Mouse (Mus musculus) mammary gland, adult 2 months (tissue): ENCODE results near the gene Pan2. TPM values are rescaled to one million over a fixed set of nuclear protein-coding genes. Genes with fewer than 3 reads are reported as not detected.

Source experiments
- polyA plus RNA-seq: library from polyadenylated mRNA; depleted of rRNA; stranded (reverse); fragments of >200 nt; gene quantifications from 2 replicates; pipeline ENCODE4 v1.2.3, GENCODE M21; 2012; ENCODE audit warnings: low replicate concordance; rRNA removed

Gene Pan2
- polyA plus RNA-seq = 23.6 and 33.0 TPM in 2 replicates

GRCm38 (mm10) chr10:128303126-128304021, at the start of gene Pan2:
Gene Pan2, plus strand, starts transcription at chr10:128303335.

GRCm38 (mm10) chr10:128253677-128254255, 49.4 kb upstream of the Pan2 start, which contains the start of gene Apon:
Gene Apon, plus strand, starts transcription at chr10:128254096.

GRCm38 (mm10) chr10:128268371-128268770, 34.8 kb upstream of the Pan2 start, which contains the start of gene Apof:
Gene Apof, plus strand, starts transcription at chr10:128268671.

GRCm38 (mm10) chr10:128270287-128270841, 32.8 kb upstream of the Pan2 start, which contains the start of gene Stat2:
Gene Stat2, plus strand, starts transcription at chr10:128270559.

GRCm38 (mm10) chr10:128298702-128299171, 4.4 kb upstream of the Pan2 start, which contains the start of gene Il23a:
Gene Il23a, minus strand, starts transcription at chr10:128298752.

GRCm38 (mm10) chr10:128322141-128323108, 19.3 kb downstream of the Pan2 start, which contains the start of gene Cnpy2:
Gene Cnpy2, plus strand, starts transcription at chr10:128322459.

GRCm38 (mm10) chr10:128337306-128338181, 34.4 kb downstream of the Pan2 start, which contains the start of gene Cs:
Gene Cs, plus strand, starts transcription at chr10:128337734.

GRCm38 (mm10) chr10:128368402-128369217, 65.5 kb downstream of the Pan2 start, which contains the start of gene Coq10a:
Gene Coq10a, minus strand, starts transcription at chr10:128368997.

Other genes starting within 250 kb of the Pan2 start
- 17.6 and 101 TPM in 2 replicates for gene Ptges3, start 244.4 kb upstream of the Pan2 start, polyA plus RNA-seq
- gene Atp5b, start 220.1 kb upstream of the Pan2 start, polyA plus RNA-seq = 5,679 and 6,335 TPM in 2 replicates
- gene Baz2a, start 211.8 kb upstream of the Pan2 start, polyA plus RNA-seq = 38.7 and 43.5 TPM in 2 replicates
- gene Rbms2, start 123.0 kb upstream of the Pan2 start, polyA plus RNA-seq = 141 and 190 TPM in 2 replicates
- gene Gls2, start 108.9 kb upstream of the Pan2 start, polyA plus RNA-seq = 1.6 and 19.0 TPM in 2 replicates
- 7.7 and 23.0 TPM in 2 replicates for gene Spryd4, start 91.5 kb upstream of the Pan2 start, polyA plus RNA-seq
- not detected in 2 replicates for gene Mip, start 77.5 kb upstream of the Pan2 start, polyA plus RNA-seq
- gene Timeless, start 71.3 kb upstream of the Pan2 start, polyA plus RNA-seq = 3.5 and 4.7 TPM in 2 replicates
- gene Apon, start 49.2 kb upstream of the Pan2 start, polyA plus RNA-seq = 0.09 and 1.4 TPM in 2 replicates
- 1.9 and 6.8 TPM in 2 replicates for gene Apof, start 34.7 kb upstream of the Pan2 start, polyA plus RNA-seq
- gene Stat2, start 32.8 kb upstream of the Pan2 start, polyA plus RNA-seq = 39.6 and 43.4 TPM in 2 replicates
- 0.07 and 0.09 TPM in 2 replicates for gene Il23a, start 4.6 kb upstream of the Pan2 start, polyA plus RNA-seq
- 32.3 and 61.4 TPM in 2 replicates for gene Cnpy2, start 19.1 kb downstream of the Pan2 start, polyA plus RNA-seq
- gene Cs, start 34.4 kb downstream of the Pan2 start, polyA plus RNA-seq = 312 and 728 TPM in 2 replicates
- 41.6 and 171 TPM in 2 replicates for gene Coq10a, start 65.7 kb downstream of the Pan2 start, polyA plus RNA-seq
- 35.8 and 39.3 TPM in 2 replicates for gene Ankrd52, start 73.8 kb downstream of the Pan2 start, polyA plus RNA-seq
- not detected in 2 replicates for gene Slc39a5, start 97.9 kb downstream of the Pan2 start, polyA plus RNA-seq
- gene Nabp2, start 108.2 kb downstream of the Pan2 start, polyA plus RNA-seq = 27.6 and 30.5 TPM in 2 replicates
- gene Rnf41, start 108.3 kb downstream of the Pan2 start, polyA plus RNA-seq = 25.5 and 28.2 TPM in 2 replicates
- 114 and 152 TPM in 2 replicates for gene Smarcc2, start 155.9 kb downstream of the Pan2 start, polyA plus RNA-seq
- 431 and 667 TPM in 2 replicates for gene Myl6, start 190.8 kb downstream of the Pan2 start, polyA plus RNA-seq
- gene Myl6b, start 195.3 kb downstream of the Pan2 start, polyA plus RNA-seq = 6.0 and 6.7 TPM in 2 replicates
- 153 and 220 TPM in 2 replicates for gene Esyt1, start 222.5 kb downstream of the Pan2 start, polyA plus RNA-seq
- 11.5 and 20.7 TPM in 2 replicates for gene Zc3h10, start 244.4 kb downstream of the Pan2 start, polyA plus RNA-seq
- 1,017 and 1,401 TPM in 2 replicates for gene Rpl41, start 246.0 kb downstream of the Pan2 start, polyA plus RNA-seq